Mouse (Mus musculus): Measurements from ENCODE around the gene Rhbdd1. TPM values are rescaled to one million over a fixed set of nuclear protein-coding genes. Genes with fewer than 3 reads are reported as not detected.

The Rhbdd1 gene
- total and polyA plus RNA-seq, 2 experiments from 2014 or later = 6.6 to 13.2 TPM

- H3K36me3 ChIP-seq (replicated peaks; ENCODE audit: control insufficient read depth, insufficient read depth, low read length) = no peaks in the 10 kb centered on the region
- H3K4me1 ChIP-seq (ENCODE audit: control insufficient read depth, insufficient read depth) = peaks cover 8% of the 10 kb centered on the region; the same call in 1 of the 2 replicates
- H3K4me2 ChIP-seq (ENCODE audit: low read depth, low read length) = no peak overlapping the region
- H3K27ac ChIP-seq (ENCODE audit: low read depth) = no peak overlapping the region
- DNase-seq (ENCODE audit: low spot score) (no peak), ATAC-seq (ENCODE audit: insufficient read depth, low read depth) (no peak)
- H3K27me3 ChIP-seq (ENCODE audit: control insufficient read depth, insufficient read depth, low read length) = no peaks in the 10 kb centered on the region
- H3K4me3 ChIP-seq (ENCODE audit: low read depth, low read length) = no peak overlapping the region
- H3K9me3 ChIP-seq (replicated peaks; ENCODE audit: control insufficient read depth, low read length) = no peaks in the 10 kb centered on the region
- H3K9ac ChIP-seq (replicated peaks; ENCODE audit: low read depth, low read length) = no peak overlapping the region
- WGBS = 80% methylated on average over 3 of the region's 3 CpGs
- no peak for TF ChIP-seq EP300 (IDR thresholded peaks at IDR 0.05; ENCODE audit: low read depth)
- no peak for TF ChIP-seq CTCF (IDR thresholded peaks at IDR 0.05; ENCODE audit: low read depth)
Measured at GRCm38 (mm10) chr1:82410548-82410947, 94.3 kb downstream of the Rhbdd1 start.

DNA sequence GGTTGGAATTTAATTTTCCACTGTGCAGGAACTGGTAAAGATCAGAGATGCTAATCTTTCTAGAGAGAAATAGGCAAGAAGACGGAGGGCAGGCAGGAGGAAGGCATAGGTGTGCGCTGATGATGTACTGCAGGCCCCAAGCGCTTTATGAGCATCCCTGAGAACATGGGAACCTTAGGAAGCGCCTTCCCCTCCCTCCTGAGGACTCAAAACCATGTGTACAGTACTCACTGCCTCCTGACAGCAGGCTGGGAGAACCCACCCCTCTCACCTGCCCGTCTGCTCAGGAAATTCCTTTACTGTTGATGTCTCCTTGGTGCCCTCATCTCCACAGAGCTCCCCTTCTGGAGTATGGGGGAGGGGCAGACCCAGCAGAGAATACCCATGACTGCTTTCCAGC, 95.3 kb downstream of the Rhbdd1 start:
- no peak for ATAC-seq (ENCODE audit: insufficient read depth, low read depth)
- no peak overlapping the region for H3K4me3 ChIP-seq (ENCODE audit: low read depth, low read length)
- H3K27me3 ChIP-seq (ENCODE audit: control insufficient read depth, insufficient read depth, low read length) = no peaks in the 10 kb centered on the region
- no peak for TF ChIP-seq CTCF (IDR thresholded peaks at IDR 0.05; ENCODE audit: low read depth)
- TF ChIP-seq EP300 (IDR thresholded peaks at IDR 0.05; ENCODE audit: low read depth) = no peak
- H3K9me3 ChIP-seq (replicated peaks; ENCODE audit: control insufficient read depth, low read length) = no peaks in the 10 kb centered on the region
- no peaks in the 10 kb centered on the region for H3K36me3 ChIP-seq (replicated peaks; ENCODE audit: control insufficient read depth, insufficient read depth, low read length)
- DNase-seq (ENCODE audit: low spot score) = no peak
- H3K27ac ChIP-seq (ENCODE audit: low read depth) = peak overlapping the region; percentile 46; the same call in 1 of the 2 replicates
- no peak overlapping the region for H3K4me2 ChIP-seq (ENCODE audit: low read depth, low read length)
- 77% methylated on average over 5 of the region's 5 CpGs for WGBS
- H3K9ac ChIP-seq (replicated peaks; ENCODE audit: low read depth, low read length) = no peak overlapping the region
- peaks cover 8% of the 10 kb centered on the region; the same call in 1 of the 2 replicates for H3K4me1 ChIP-seq (ENCODE audit: control insufficient read depth, insufficient read depth)

DNA sequence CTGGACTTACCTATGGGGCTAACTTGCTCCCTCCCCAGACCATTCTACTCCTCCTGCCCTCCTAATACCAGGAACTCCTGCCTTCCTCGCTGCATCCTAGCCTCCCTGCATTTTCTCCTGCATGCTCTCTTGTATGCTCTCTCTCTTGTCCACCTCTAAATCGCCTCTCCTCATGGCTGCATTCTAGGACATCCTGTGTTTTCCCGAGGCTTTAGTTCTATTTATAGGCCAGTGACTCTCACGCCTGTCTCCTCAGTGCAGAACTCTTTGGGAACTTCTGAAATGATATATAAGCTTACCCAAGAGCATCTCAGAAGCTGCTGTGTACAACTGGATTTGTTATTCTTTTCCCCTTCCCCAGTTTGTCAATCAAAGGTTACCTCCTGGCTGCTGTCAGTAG, 95.8 kb downstream of the Rhbdd1 start:
- no peak overlapping the region for H3K4me3 ChIP-seq (ENCODE audit: low read depth, low read length)
- H3K9me3 ChIP-seq (replicated peaks; ENCODE audit: control insufficient read depth, low read length) = no peaks in the 10 kb centered on the region
- H3K36me3 ChIP-seq (replicated peaks; ENCODE audit: control insufficient read depth, insufficient read depth, low read length) = no peaks in the 10 kb centered on the region
- TF ChIP-seq CTCF (IDR thresholded peaks at IDR 0.05; ENCODE audit: low read depth) = no peak
- TF ChIP-seq EP300 (IDR thresholded peaks at IDR 0.05; ENCODE audit: low read depth) = no peak
- DNase-seq (ENCODE audit: low spot score) = peak; percentile 30
- peak overlapping the region; percentile 46; the same call in 1 of the 2 replicates for H3K27ac ChIP-seq (ENCODE audit: low read depth)
- ATAC-seq (ENCODE audit: insufficient read depth, low read depth) = peak; percentile 84; the same call in 1 of the 2 replicates
- no peaks in the 10 kb centered on the region for H3K27me3 ChIP-seq (ENCODE audit: control insufficient read depth, insufficient read depth, low read length)
- no peak overlapping the region for H3K4me2 ChIP-seq (ENCODE audit: low read depth, low read length)
- WGBS = 15% methylated on average over 4 of the region's 4 CpGs
- no peak overlapping the region for H3K9ac ChIP-seq (replicated peaks; ENCODE audit: low read depth, low read length)
- H3K4me1 ChIP-seq (ENCODE audit: control insufficient read depth, insufficient read depth) = peaks cover 8% of the 10 kb centered on the region; the same call in 1 of the 2 replicates

- Histone ChIP-seq H3K36me3 (replicated peaks; ENCODE audit: control insufficient read depth, insufficient read depth, low read length) (no peaks in the 10 kb centered on the region), H3K4me1 (ENCODE audit: control insufficient read depth, insufficient read depth) (peaks cover 8% of the 10 kb centered on the region; the same call in 1 of the 2 replicates)
- 88% methylated on average over 3 of the region's 3 CpGs for WGBS
Measured at GRCm38 (mm10) chr1:82414434-82415045, 98.3 kb downstream of the Rhbdd1 start.

DNA sequence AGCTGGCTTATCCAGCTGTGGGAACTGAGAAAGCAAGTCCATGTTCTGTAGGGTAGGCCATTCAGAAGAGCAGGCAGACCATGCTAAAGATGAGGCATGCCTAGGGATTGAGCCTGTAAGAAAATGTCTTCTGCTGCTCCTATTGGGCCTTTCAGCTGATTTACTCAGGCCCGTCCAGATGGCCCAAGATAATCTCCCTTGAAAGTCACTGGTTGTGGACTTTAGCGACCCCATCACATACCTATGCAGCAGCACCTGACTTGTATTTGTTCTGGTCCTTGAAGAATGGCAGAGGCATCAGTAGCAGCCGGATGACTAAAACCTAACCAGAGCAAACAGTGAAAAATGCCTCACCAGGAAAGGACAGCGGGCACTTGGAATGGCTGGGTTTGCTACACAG, 99.4 kb downstream of the Rhbdd1 start:
- no peak overlapping the region for H3K4me3 ChIP-seq (ENCODE audit: low read depth, low read length)
- peaks cover 8% of the 10 kb centered on the region; the same call in 1 of the 2 replicates for H3K4me1 ChIP-seq (ENCODE audit: control insufficient read depth, insufficient read depth)
- H3K27ac ChIP-seq (ENCODE audit: low read depth) = no peak overlapping the region
- H3K9me3 ChIP-seq (replicated peaks; ENCODE audit: control insufficient read depth, low read length) = no peaks in the 10 kb centered on the region
- no peak for TF ChIP-seq CTCF (IDR thresholded peaks at IDR 0.05; ENCODE audit: low read depth)
- TF ChIP-seq EP300 (IDR thresholded peaks at IDR 0.05; ENCODE audit: low read depth) = no peak
- no peak for DNase-seq (ENCODE audit: low spot score)
- 79% methylated on average over 4 of the region's 4 CpGs for WGBS
- no peaks in the 10 kb centered on the region for H3K27me3 ChIP-seq (ENCODE audit: control insufficient read depth, insufficient read depth, low read length)
- H3K4me2 ChIP-seq (ENCODE audit: low read depth, low read length) = no peak overlapping the region
- no peak for ATAC-seq (ENCODE audit: insufficient read depth, low read depth)
- H3K36me3 ChIP-seq (replicated peaks; ENCODE audit: control insufficient read depth, insufficient read depth, low read length) = no peaks in the 10 kb centered on the region
- H3K9ac ChIP-seq (replicated peaks; ENCODE audit: low read depth, low read length) = no peak overlapping the region

More at GRCm38 (mm10) chr1:82414434-82415045, 98.3 kb downstream of the Rhbdd1 start:
- H3K27ac ChIP-seq (ENCODE audit: low read depth) = no peak overlapping the region
- H3K9ac ChIP-seq (replicated peaks; ENCODE audit: low read depth, low read length) = no peak overlapping the region
- H3K9me3 ChIP-seq (replicated peaks; ENCODE audit: control insufficient read depth, low read length) = no peaks in the 10 kb centered on the region
- H3K4me3 ChIP-seq (ENCODE audit: low read depth, low read length) = no peak overlapping the region
- no peaks in the 10 kb centered on the region for H3K27me3 ChIP-seq (ENCODE audit: control insufficient read depth, insufficient read depth, low read length)
- TF ChIP-seq CTCF (IDR thresholded peaks at IDR 0.05; ENCODE audit: low read depth) (no peak), EP300 (IDR thresholded peaks at IDR 0.05; ENCODE audit: low read depth) (no peak)
- ATAC-seq (ENCODE audit: insufficient read depth, low read depth) (no peak), DNase-seq (ENCODE audit: low spot score) (no peak)
- H3K4me2 ChIP-seq (ENCODE audit: low read depth, low read length) = no peak overlapping the region

- Histone ChIP-seq H3K4me3 (ENCODE audit: low read depth, low read length) (no peak overlapping the region), H3K4me2 (ENCODE audit: low read depth, low read length) (no peak overlapping the region), H3K27ac (ENCODE audit: low read depth) (no peak overlapping the region), H3K9ac (replicated peaks; ENCODE audit: low read depth, low read length) (no peak overlapping the region), H3K36me3 (replicated peaks; ENCODE audit: control insufficient read depth, insufficient read depth, low read length) (no peaks in the 10 kb centered on the region), H3K9me3 (replicated peaks; ENCODE audit: control insufficient read depth, low read length) (no peaks in the 10 kb centered on the region), H3K27me3 (ENCODE audit: control insufficient read depth, insufficient read depth, low read length) (no peaks in the 10 kb centered on the region), H3K4me1 (ENCODE audit: control insufficient read depth, insufficient read depth) (peaks cover 10% of the 10 kb centered on the region; the same call in 1 of the 2 replicates)
- DNase-seq (ENCODE audit: low spot score) (no peak), ATAC-seq (ENCODE audit: insufficient read depth, low read depth) (no peak)
- WGBS = 89% methylated on average over 5 of the region's 5 CpGs
- no peak for TF ChIP-seq EP300 (IDR thresholded peaks at IDR 0.05; ENCODE audit: low read depth)
- no peak for TF ChIP-seq CTCF (IDR thresholded peaks at IDR 0.05; ENCODE audit: low read depth)
Measured at GRCm38 (mm10) chr1:82427729-82428128, 111.5 kb downstream of the Rhbdd1 start.
